Mouse (Mus musculus) limb, embryonic 14.5 days (tissue): ENCODE results near the gene Cd81. TPM values are rescaled to one million over a fixed set of nuclear protein-coding genes. Genes with fewer than 3 reads are reported as not detected.
A peak's percentile ranks its signal among the peaks of the same experiment; 100 is the strongest.

Experiments
- ATAC-seq: fragments of 200-750 bp; cut with Nextera tagmentation; 2 replicates; pipeline ENCODE4 v1.8.0; 2017; ENCODE audit warnings: low read depth, moderate number of reproducible peaks, moderate TSS enrichment; ENCODE audit not compliant: low FRiP score
- DNase-seq: peaks from one replicate; pipeline ENCODE4 v3.0.0-alpha.2; 2015; ENCODE audit warnings: low spot score
- H3K27ac ChIP-seq: fragments of 300-500 bp; sonication (generic); replicated peaks from 2 replicates; pipeline ENCODE4 v1.5.1; 2014; ENCODE audit warnings: low read depth, mild to moderate bottlenecking, low read length, moderate library complexity, mixed read lengths
- H3K27me3 ChIP-seq: fragments of 300-500 bp; sonication (generic); 2 replicates; pipeline ENCODE4 v1.6.1; 2014; ENCODE audit warnings: low read length, mixed read lengths; ENCODE audit not compliant: control insufficient read depth, insufficient read depth
- H3K36me3 ChIP-seq: fragments of 300-500 bp; sonication (generic); 2 replicates; pipeline ENCODE4 v1.6.1; 2014; ENCODE audit warnings: mild to moderate bottlenecking, low read length, moderate library complexity, mixed read lengths; ENCODE audit not compliant: control insufficient read depth, insufficient read depth
- H3K4me1 ChIP-seq: fragments of 300-500 bp; sonication (generic); 2 replicates; pipeline ENCODE4 v1.6.1; 2014; ENCODE audit warnings: antibody characterized with exemption, low read length, mixed read lengths; ENCODE audit not compliant: control insufficient read depth, insufficient read depth
- H3K4me2 ChIP-seq: fragments of 300-500 bp; sonication (generic); replicated peaks from 2 replicates; pipeline ENCODE4 v1.6.1; 2014; ENCODE audit warnings: low read depth, mild to moderate bottlenecking, low read length, moderate library complexity; ENCODE audit not compliant: severe bottlenecking
- H3K4me3 ChIP-seq: fragments of 300-500 bp; sonication (generic); replicated peaks from 2 replicates; pipeline ENCODE4 v1.5.1; 2014; ENCODE audit warnings: low read length
- H3K9ac ChIP-seq: fragments of 300-500 bp; sonication (generic); 2 replicates; pipeline ENCODE4 v1.6.1; 2014; ENCODE audit warnings: mild to moderate bottlenecking, low read depth, low read length, moderate library complexity; ENCODE audit not compliant: severe bottlenecking
- H3K9me3 ChIP-seq: fragments of 300-500 bp; sonication (generic); 2 replicates; pipeline ENCODE4 v1.6.1; 2016; ENCODE audit warnings: low read length; ENCODE audit not compliant: control insufficient read depth
- POLR2A ChIP-seq: fragments of 200-500 bp; IDR thresholded peaks from 2 replicates; pipeline ENCODE4 v1.8.0; 2012; ENCODE audit warnings: inconsistent platforms, mild to moderate bottlenecking, moderate library complexity, borderline replicate concordance; ENCODE audit not compliant: insufficient read depth, insufficient read length; ENCODE audit errors: extremely low read depth
- WGBS: fragments of 180-500 bp; shearing (Covaris S2); extraction: QIAGEN DNeasy Blood & Tissue Kit; methylation state at CpG from one replicate; pipeline ENCODE4 v1.1.7; 2014; 5-methylcytosine and 5-hydroxymethylcytosine counted together
- polyA plus RNA-seq, 2 experiments: library from polyadenylated mRNA; depleted of rRNA in 1 of 2; stranded (reverse) in 1 of 2; unstranded in 1 of 2; fragments of >200 nt; fragmentation: Nextera tagmentation in 1 of 2; extraction: Ambion mirVana in 1 of 2; gene quantifications; 2 replicates each; pipeline versions ENCODE4 v1.2.1 to v1.2.3; 2012 to 2014

Gene Cd81
- polyA plus RNA-seq (2012; rRNA removed) (456 and 528 TPM in 2 replicates), polyA plus RNA-seq (2014; fragmentation: Nextera tagmentation; extraction: Ambion mirVana) (658 and 696 TPM in 2 replicates)

- peak within 1 kb of the TSS; percentile 92 for H3K27ac ChIP-seq
- H3K4me3 ChIP-seq = peak within 1 kb of the TSS; percentile 99
- H3K36me3 ChIP-seq = peaks cover 19% of the 10 kb centered on the region
- DNase-seq = peak; percentile 84
- peaks cover 35% of the 10 kb centered on the region for H3K4me1 ChIP-seq
- under 1% methylated on average over 29 of the region's 37 CpGs for WGBS
- peak; percentile 85 for ATAC-seq
- peak; percentile 89; the same call in 1 of the 2 replicates for TF ChIP-seq POLR2A
- H3K4me2 ChIP-seq = peak within 1 kb of the TSS; percentile 94
- H3K9me3 ChIP-seq = no peaks in the 10 kb centered on the region
- peak within 1 kb of the TSS; percentile 94 for H3K9ac ChIP-seq
- no peaks in the 10 kb centered on the region for H3K27me3 ChIP-seq
Measured at GRCm38 (mm10) chr7:143052626-143053007, at the start of gene Cd81. TSS of gene Cd81 (plus strand) at chr7:143052739.

- H3K9me3 ChIP-seq = no peaks in the 10 kb centered on the region
- no peak for TF ChIP-seq POLR2A
- no peaks in the 10 kb centered on the region for H3K27me3 ChIP-seq
- H3K4me1 ChIP-seq = peaks cover 31% of the 10 kb centered on the region
- ATAC-seq (no peak), DNase-seq (no peak)
- WGBS = 79% methylated on average over 4 of the region's 4 CpGs
- H3K9ac ChIP-seq = no peak within 1 kb of the TSS
- no peak within 1 kb of the TSS for H3K27ac ChIP-seq
- H3K4me2 ChIP-seq = no peak within 1 kb of the TSS
- H3K4me3 ChIP-seq = no peak within 1 kb of the TSS
- H3K36me3 ChIP-seq = no peaks in the 10 kb centered on the region
Measured at GRCm38 (mm10) chr7:143004727-143005343, 47.7 kb upstream of the Cd81 start, which contains the start of gene Tspan32. TSS of gene Tspan32 (plus strand) at chr7:143005046.

GRCm38 (mm10) chr7:143005344-143006096 lies 47.0 kb upstream of the Cd81 start:
- H3K4me2 ChIP-seq = no peak overlapping the region
- H3K4me1 ChIP-seq = peaks cover 37% of the 10 kb centered on the region
- WGBS = 85% methylated on average over 6 of the region's 6 CpGs
- no peak for TF ChIP-seq POLR2A
- H3K36me3 ChIP-seq = no peaks in the 10 kb centered on the region
- no peaks in the 10 kb centered on the region for H3K9me3 ChIP-seq
- no peak for DNase-seq
- ATAC-seq = no peak
- H3K9ac ChIP-seq = no peak overlapping the region
- no peak overlapping the region for H3K27ac ChIP-seq
- H3K4me3 ChIP-seq = no peak overlapping the region
- no peaks in the 10 kb centered on the region for H3K27me3 ChIP-seq

DNA sequence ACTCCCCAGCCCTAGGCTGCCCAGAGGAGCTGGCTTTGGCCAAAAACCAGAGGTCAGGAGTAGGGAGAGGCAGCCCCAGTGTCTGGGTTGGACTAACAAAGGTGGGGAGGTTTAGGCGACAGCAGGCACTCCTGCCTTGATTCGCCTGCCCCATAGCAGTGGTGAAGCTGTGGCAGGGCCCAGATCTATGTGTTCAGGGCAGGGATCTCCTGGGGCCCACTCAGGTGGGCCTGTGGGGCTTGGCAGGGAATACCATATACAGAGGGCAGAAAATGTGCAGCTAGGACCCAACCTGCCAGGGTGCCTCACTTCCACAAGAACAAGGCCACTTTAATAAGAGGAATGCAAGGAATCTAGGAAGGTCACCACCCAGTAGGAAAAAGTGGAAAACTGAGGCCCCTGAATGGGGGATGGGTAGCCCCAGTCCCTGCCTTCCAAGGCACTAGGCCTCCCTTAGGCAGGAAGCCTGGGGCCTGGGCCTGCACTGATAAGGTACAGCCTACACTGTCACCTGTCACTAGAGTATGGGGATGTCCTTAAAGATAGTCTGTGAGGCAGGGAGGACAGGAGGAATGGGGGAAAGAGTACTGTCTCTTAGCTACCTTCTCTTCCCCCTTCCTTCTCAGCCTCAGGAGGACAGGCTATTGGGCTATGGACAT lies 46.3 kb upstream of the Cd81 start:
- Histone ChIP-seq H3K36me3 (no peaks in the 10 kb centered on the region), H3K4me1 (peaks cover 37% of the 10 kb centered on the region), H3K9ac (no peak overlapping the region), H3K27ac (peak overlapping the region; percentile 95), H3K27me3 (no peaks in the 10 kb centered on the region), H3K9me3 (no peaks in the 10 kb centered on the region), H3K4me2 (no peak overlapping the region; the same call in 1 of the 2 replicates), H3K4me3 (no peak overlapping the region)
- TF ChIP-seq POLR2A = no peak
- ATAC-seq (no peak), DNase-seq (no peak)
- 78% methylated on average over 2 of the region's 2 CpGs for WGBS
